Mouse (Mus musculus): ENCODE results near the gene Dnm3.

The Dnm3 gene

GRCm38 (mm10) chr1:162252869-162253268, 225.0 kb downstream of the Dnm3 start:
- DNase-seq (ENCODE audit: low read depth, low spot score) = no peak

GRCm38 (mm10) chr1:162247216-162247615, 230.6 kb downstream of the Dnm3 start:
- no peak for DNase-seq (ENCODE audit: low read depth, low spot score)

GRCm38 (mm10) chr1:162243651-162243990, 234.2 kb downstream of the Dnm3 start:
- DNase-seq (ENCODE audit: low read depth, low spot score) = no peak

- no peak for DNase-seq (ENCODE audit: low read depth, low spot score)
Measured at GRCm38 (mm10) chr1:162242980-162243650, 234.7 kb downstream of the Dnm3 start.

- DNase-seq (ENCODE audit: low read depth, low spot score) = no peak
Measured at GRCm38 (mm10) chr1:162240720-162241119, 237.1 kb downstream of the Dnm3 start.

- DNase-seq (ENCODE audit: low read depth, low spot score) = no peak
Measured at GRCm38 (mm10) chr1:162238646-162239045, 239.2 kb downstream of the Dnm3 start.

- no peak for DNase-seq (ENCODE audit: low read depth, low spot score)
Measured at GRCm38 (mm10) chr1:162236624-162237159, 241.1 kb downstream of the Dnm3 start.

GRCm38 (mm10) chr1:162225621-162226147, 252.2 kb downstream of the Dnm3 start:
- no peak for DNase-seq (ENCODE audit: low read depth, low spot score)

- DNase-seq (ENCODE audit: low read depth, low spot score) = no peak
Measured at GRCm38 (mm10) chr1:162224817-162225605, 252.8 kb downstream of the Dnm3 start.

- DNase-seq (ENCODE audit: low read depth, low spot score) = no peak
Measured at GRCm38 (mm10) chr1:162224061-162224460, 253.8 kb downstream of the Dnm3 start.

GRCm38 (mm10) chr1:162223258-162223940, 254.4 kb downstream of the Dnm3 start:
- no peak for DNase-seq (ENCODE audit: low read depth, low spot score)

- DNase-seq (ENCODE audit: low read depth, low spot score) = no peak
Measured at GRCm38 (mm10) chr1:162222353-162222752, 255.5 kb downstream of the Dnm3 start.

- no peak for DNase-seq (ENCODE audit: low read depth, low spot score)
Measured at GRCm38 (mm10) chr1:162221801-162222301, 256.0 kb downstream of the Dnm3 start.

- DNase-seq (ENCODE audit: low read depth, low spot score) = no peak
Measured at GRCm38 (mm10) chr1:162220891-162221290, 256.9 kb downstream of the Dnm3 start.

GRCm38 (mm10) chr1:162219781-162220180, 258.1 kb downstream of the Dnm3 start:
- no peak for DNase-seq (ENCODE audit: low read depth, low spot score)

- no peak for DNase-seq (ENCODE audit: low read depth, low spot score)
Measured at GRCm38 (mm10) chr1:162218530-162219180, 259.2 kb downstream of the Dnm3 start.

- peak; percentile 88 for DNase-seq (ENCODE audit: low read depth, low spot score)
Measured at GRCm38 (mm10) chr1:162217340-162217974, 260.4 kb downstream of the Dnm3 start.

GRCm38 (mm10) chr1:162216656-162217055, 261.2 kb downstream of the Dnm3 start:
- DNase-seq (ENCODE audit: low read depth, low spot score) = no peak

- no peak for DNase-seq (ENCODE audit: low read depth, low spot score)
Measured at GRCm38 (mm10) chr1:162215743-162216142, 262.1 kb downstream of the Dnm3 start.

GRCm38 (mm10) chr1:162213066-162213465, 264.8 kb downstream of the Dnm3 start:
- no peak for DNase-seq (ENCODE audit: low read depth, low spot score)

GRCm38 (mm10) chr1:162210529-162210928, 267.3 kb downstream of the Dnm3 start:
- no peak for DNase-seq (ENCODE audit: low read depth, low spot score)

Data from embryo, embryonic 11.5 days (tissue).